Mouse (Mus musculus) olfactory bulb, adult 2 months (tissue): Measurements from ENCODE around the gene Pigk.

ENCODE experiments used
- CTCF ChIP-seq: fragments of 200-500 bp; IDR thresholded peaks from 2 replicates; pipeline ENCODE4 v1.5.1; 2012; ENCODE audit warnings: low read depth, mild to moderate bottlenecking, low read length, moderate library complexity; ENCODE audit not compliant: insufficient read depth
- POLR2A ChIP-seq: fragments of 200-500 bp; IDR thresholded peaks from 2 replicates; pipeline ENCODE4 v1.6.1; 2012; ENCODE audit warnings: mild to moderate bottlenecking, low read depth, low read length, moderate library complexity; ENCODE audit not compliant: insufficient read depth

DNA sequence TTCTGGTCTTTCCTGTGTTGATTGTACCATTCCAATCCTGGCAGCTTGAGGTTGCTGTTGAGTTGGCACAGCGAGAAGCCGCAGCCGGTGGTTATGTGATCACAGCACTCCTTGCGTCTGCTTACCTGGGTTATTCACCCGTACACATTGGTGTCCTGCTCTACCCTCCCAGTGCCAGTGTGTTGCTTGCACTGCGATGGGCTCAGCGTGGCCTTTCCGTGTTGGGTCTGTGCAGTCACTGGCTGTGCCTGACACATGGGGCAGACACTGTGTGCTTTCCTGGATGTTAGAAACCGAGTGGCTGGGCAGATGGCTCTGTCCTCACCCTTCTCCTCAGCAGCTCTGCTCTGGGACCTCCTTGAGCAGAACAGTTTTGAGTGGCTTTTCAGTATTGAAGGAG, 31.7 kb downstream of the Pigk start:
- no peak for TF ChIP-seq CTCF
- TF ChIP-seq POLR2A: no peak
